Mouse (Mus musculus): ENCODE data around the gene P2ry2. TPM values are rescaled to one million over a fixed set of nuclear protein-coding genes. Genes with fewer than 3 reads are reported as not detected.
A peak's percentile ranks its signal among the peaks of the same experiment; 100 is the strongest.

Gene P2ry2
- polyA plus RNA-seq, 1 experiment: 2.4 TPM

- H3K4me1 ChIP-seq (ENCODE audit: control insufficient read depth, insufficient read depth, low read length): no peaks in the 10 kb centered on the region
- no peak for TF ChIP-seq CTCF (IDR thresholded peaks at IDR 0.05; ENCODE audit: borderline replicate concordance, insufficient read depth, low read length)
- TF ChIP-seq POLR2A (IDR thresholded peaks at IDR 0.05; ENCODE audit: low read depth, low read length): no peak
- H3K4me3 ChIP-seq (ENCODE audit: insufficient read depth, low read length): no peak overlapping the region
- no peak overlapping the region for H3K27ac ChIP-seq (ENCODE audit: insufficient read depth, low read length)
Observed at GRCm38 (mm10) chr7:100968874-100969659, 43.6 kb downstream of the P2ry2 start.

- TF ChIP-seq POLR2A (IDR thresholded peaks at IDR 0.05; ENCODE audit: low read depth, low read length) (no peak), CTCF (IDR thresholded peaks at IDR 0.05; ENCODE audit: borderline replicate concordance, insufficient read depth, low read length) (no peak)
- H3K4me1 ChIP-seq (ENCODE audit: control insufficient read depth, insufficient read depth, low read length): no peaks in the 10 kb centered on the region
- no peak overlapping the region for H3K4me3 ChIP-seq (ENCODE audit: insufficient read depth, low read length)
- no peak overlapping the region for H3K27ac ChIP-seq (ENCODE audit: insufficient read depth, low read length)
Observed at GRCm38 (mm10) chr7:100968376-100968775, 44.3 kb downstream of the P2ry2 start.

GRCm38 (mm10) chr7:100967850-100968249, 44.8 kb downstream of the P2ry2 start:
- no peak for TF ChIP-seq POLR2A (IDR thresholded peaks at IDR 0.05; ENCODE audit: low read depth, low read length)
- TF ChIP-seq CTCF (IDR thresholded peaks at IDR 0.05; ENCODE audit: borderline replicate concordance, insufficient read depth, low read length): no peak

DNA sequence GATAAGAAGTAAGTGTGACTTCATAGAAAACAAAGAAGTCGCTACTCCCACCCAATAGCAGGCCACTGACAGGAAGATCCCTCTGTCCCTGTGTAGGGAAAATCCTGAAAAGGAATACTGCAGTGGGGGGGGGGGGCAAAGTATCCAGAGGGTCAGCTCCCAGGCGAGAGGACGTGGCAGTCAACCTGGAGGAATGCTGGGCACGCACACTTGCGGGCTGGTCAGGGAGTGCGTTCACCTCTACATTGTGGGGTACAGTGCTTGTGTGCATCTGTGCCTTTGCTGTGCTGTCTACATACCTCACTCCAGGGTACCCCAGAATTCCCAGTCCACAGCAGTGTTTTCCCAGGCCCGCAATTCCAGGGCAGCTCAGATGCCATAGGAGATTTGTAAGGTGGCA, 46.7 kb downstream of the P2ry2 start:
- TF ChIP-seq CTCF (IDR thresholded peaks at IDR 0.05; ENCODE audit: borderline replicate concordance, insufficient read depth, low read length) (no peak), POLR2A (IDR thresholded peaks at IDR 0.05; ENCODE audit: low read depth, low read length) (no peak)
- Histone ChIP-seq H3K4me1 (ENCODE audit: control insufficient read depth, insufficient read depth, low read length) (no peaks in the 10 kb centered on the region), H3K27ac (ENCODE audit: insufficient read depth, low read length) (no peak overlapping the region), H3K4me3 (ENCODE audit: insufficient read depth, low read length) (no peak overlapping the region)

More at GRCm38 (mm10) chr7:100967850-100968249, 44.8 kb downstream of the P2ry2 start:
- no peak overlapping the region for H3K27ac ChIP-seq (ENCODE audit: insufficient read depth, low read length)
- H3K4me3 ChIP-seq (ENCODE audit: insufficient read depth, low read length): no peak overlapping the region
- H3K4me1 ChIP-seq (ENCODE audit: control insufficient read depth, insufficient read depth, low read length): no peaks in the 10 kb centered on the region

- H3K4me1 ChIP-seq (ENCODE audit: control insufficient read depth, insufficient read depth, low read length): no peaks in the 10 kb centered on the region
- no peak overlapping the region for H3K27ac ChIP-seq (ENCODE audit: insufficient read depth, low read length)
- no peak for TF ChIP-seq POLR2A (IDR thresholded peaks at IDR 0.05; ENCODE audit: low read depth, low read length)
- TF ChIP-seq CTCF (IDR thresholded peaks at IDR 0.05; ENCODE audit: borderline replicate concordance, insufficient read depth, low read length): peak; percentile 42; the same call in 1 of the 2 replicates
- no peak overlapping the region for H3K4me3 ChIP-seq (ENCODE audit: insufficient read depth, low read length)
Observed at GRCm38 (mm10) chr7:100965079-100965478, 47.6 kb downstream of the P2ry2 start.

- Histone ChIP-seq H3K4me3 (ENCODE audit: insufficient read depth, low read length) (no peak overlapping the region), H3K27ac (ENCODE audit: insufficient read depth, low read length) (no peak overlapping the region), H3K4me1 (ENCODE audit: control insufficient read depth, insufficient read depth, low read length) (no peaks in the 10 kb centered on the region)
- TF ChIP-seq CTCF (IDR thresholded peaks at IDR 0.05; ENCODE audit: borderline replicate concordance, insufficient read depth, low read length) (no peak), POLR2A (IDR thresholded peaks at IDR 0.05; ENCODE audit: low read depth, low read length) (no peak)
Observed at GRCm38 (mm10) chr7:100964242-100964641, 48.4 kb downstream of the P2ry2 start.

DNA sequence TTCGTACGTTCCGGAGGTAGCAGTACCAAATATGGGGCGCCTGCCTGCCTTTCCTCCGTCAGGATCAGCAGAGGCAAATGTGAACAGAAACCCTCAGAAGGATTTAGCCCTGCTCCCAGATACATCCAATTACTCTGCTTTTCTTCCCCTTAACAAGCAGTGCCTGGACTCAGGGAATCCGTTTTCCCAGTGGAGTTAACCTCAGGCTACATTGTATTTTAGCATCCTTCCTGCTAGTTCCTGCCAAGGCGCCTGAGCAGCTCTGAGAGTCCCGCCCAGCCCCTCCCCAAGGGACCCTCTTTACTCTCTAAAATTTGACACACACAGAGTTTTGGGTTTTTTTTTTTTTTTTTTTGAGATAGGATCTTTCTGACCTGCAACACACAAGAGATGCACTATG, 49.3 kb downstream of the P2ry2 start:
- H3K4me1 ChIP-seq (ENCODE audit: control insufficient read depth, insufficient read depth, low read length): no peaks in the 10 kb centered on the region
- H3K27ac ChIP-seq (ENCODE audit: insufficient read depth, low read length): no peak overlapping the region
- TF ChIP-seq POLR2A (IDR thresholded peaks at IDR 0.05; ENCODE audit: low read depth, low read length): no peak
- TF ChIP-seq CTCF (IDR thresholded peaks at IDR 0.05; ENCODE audit: borderline replicate concordance, insufficient read depth, low read length): no peak
- H3K4me3 ChIP-seq (ENCODE audit: insufficient read depth, low read length): no peak overlapping the region

- no peak for TF ChIP-seq POLR2A (IDR thresholded peaks at IDR 0.05; ENCODE audit: low read depth, low read length)
- no peak for TF ChIP-seq CTCF (IDR thresholded peaks at IDR 0.05; ENCODE audit: borderline replicate concordance, insufficient read depth, low read length)
- H3K4me3 ChIP-seq (ENCODE audit: insufficient read depth, low read length): no peak overlapping the region
- H3K4me1 ChIP-seq (ENCODE audit: control insufficient read depth, insufficient read depth, low read length): no peaks in the 10 kb centered on the region
- H3K27ac ChIP-seq (ENCODE audit: insufficient read depth, low read length): no peak overlapping the region
Observed at GRCm38 (mm10) chr7:100961146-100961545, 51.5 kb downstream of the P2ry2 start.

DNA sequence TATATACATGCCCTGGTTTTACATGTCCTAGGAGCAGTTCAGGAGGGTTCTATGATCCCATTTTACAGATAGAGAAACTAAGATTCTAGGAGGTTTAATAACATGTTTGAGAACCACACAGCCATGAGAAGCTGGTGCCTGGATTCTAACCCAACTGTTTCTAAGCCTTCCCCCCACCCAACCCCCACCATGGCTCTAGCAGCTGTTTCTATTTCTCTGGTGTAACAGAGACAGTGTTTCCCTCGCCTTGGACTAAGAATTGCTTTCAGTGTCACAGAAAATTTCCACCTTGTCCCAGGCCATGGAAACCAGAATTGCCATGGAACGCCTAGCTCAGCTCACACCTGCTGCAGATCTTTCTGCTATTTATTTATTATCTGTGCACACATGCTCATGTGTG, 52.2 kb downstream of the P2ry2 start:
- Histone ChIP-seq H3K4me1 (ENCODE audit: control insufficient read depth, insufficient read depth, low read length) (no peaks in the 10 kb centered on the region), H3K27ac (ENCODE audit: insufficient read depth, low read length) (no peak overlapping the region)

DNA sequence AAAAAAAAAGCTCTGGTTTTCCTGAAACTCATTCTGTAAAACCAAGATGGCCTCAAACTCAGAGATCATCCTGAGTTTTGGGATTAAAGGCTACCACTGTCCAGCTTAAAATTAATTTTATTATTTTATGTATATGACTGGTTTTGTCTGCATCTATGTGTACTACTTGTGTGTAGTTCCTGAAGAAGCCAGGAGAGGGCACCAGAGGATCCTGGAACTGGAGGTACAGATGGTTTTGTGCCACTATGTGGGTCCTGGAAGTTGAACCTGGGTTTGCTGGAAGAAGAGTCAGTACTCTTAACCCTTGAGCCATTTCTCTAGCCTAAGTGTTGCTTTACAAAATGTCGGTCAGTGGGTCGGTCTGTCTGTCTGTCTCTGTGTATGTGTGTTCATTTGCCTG, 54.2 kb downstream of the P2ry2 start:
- Histone ChIP-seq H3K27ac (ENCODE audit: insufficient read depth, low read length) (no peak overlapping the region), H3K4me1 (ENCODE audit: control insufficient read depth, insufficient read depth, low read length) (no peaks in the 10 kb centered on the region), H3K4me3 (ENCODE audit: insufficient read depth, low read length) (no peak overlapping the region)
- TF ChIP-seq CTCF (IDR thresholded peaks at IDR 0.05; ENCODE audit: borderline replicate concordance, insufficient read depth, low read length) (no peak), POLR2A (IDR thresholded peaks at IDR 0.05; ENCODE audit: low read depth, low read length) (no peak)

More for the DNA sequence above, 52.2 kb downstream of the P2ry2 start:
- TF ChIP-seq CTCF (IDR thresholded peaks at IDR 0.05; ENCODE audit: borderline replicate concordance, insufficient read depth, low read length): no peak
- TF ChIP-seq POLR2A (IDR thresholded peaks at IDR 0.05; ENCODE audit: low read depth, low read length): no peak
- no peak overlapping the region for H3K4me3 ChIP-seq (ENCODE audit: insufficient read depth, low read length)
